Mouse (Mus musculus): ENCODE measurements around the gene Snx5.

DNA sequence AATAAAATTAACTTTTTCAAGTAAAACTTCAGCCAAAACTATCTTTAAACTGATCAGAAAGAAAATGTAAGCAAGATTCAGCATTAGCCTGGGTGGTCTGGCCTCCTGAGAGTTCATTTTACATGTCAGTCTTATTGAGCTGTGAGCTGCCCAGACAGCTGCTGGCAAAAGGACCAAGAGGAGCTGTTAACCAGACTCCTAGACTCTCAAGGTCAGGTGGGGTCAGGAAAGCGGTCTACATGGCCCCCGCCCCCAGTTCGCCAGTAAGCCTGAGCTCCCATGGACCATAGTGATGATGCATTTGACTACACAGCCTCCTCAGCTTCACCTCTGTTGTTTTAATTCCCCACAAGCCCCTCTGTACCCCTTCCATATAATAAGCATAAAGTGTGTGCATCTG, 34.9 kb downstream of the Snx5 start:
- TF ChIP-seq CTCF (IDR thresholded peaks at IDR 0.05; ENCODE audit: extremely low read depth, insufficient read depth, insufficient read length, insufficient replicate concordance) (no peak), POLR2A (IDR thresholded peaks at IDR 0.05; ENCODE audit: low read depth, low read length) (no peak)

Measured in spleen, adult 2 months (tissue).